Comparison of ENCODE assay signal across 8 mouse cellular contexts in the genomic region with DNA sequence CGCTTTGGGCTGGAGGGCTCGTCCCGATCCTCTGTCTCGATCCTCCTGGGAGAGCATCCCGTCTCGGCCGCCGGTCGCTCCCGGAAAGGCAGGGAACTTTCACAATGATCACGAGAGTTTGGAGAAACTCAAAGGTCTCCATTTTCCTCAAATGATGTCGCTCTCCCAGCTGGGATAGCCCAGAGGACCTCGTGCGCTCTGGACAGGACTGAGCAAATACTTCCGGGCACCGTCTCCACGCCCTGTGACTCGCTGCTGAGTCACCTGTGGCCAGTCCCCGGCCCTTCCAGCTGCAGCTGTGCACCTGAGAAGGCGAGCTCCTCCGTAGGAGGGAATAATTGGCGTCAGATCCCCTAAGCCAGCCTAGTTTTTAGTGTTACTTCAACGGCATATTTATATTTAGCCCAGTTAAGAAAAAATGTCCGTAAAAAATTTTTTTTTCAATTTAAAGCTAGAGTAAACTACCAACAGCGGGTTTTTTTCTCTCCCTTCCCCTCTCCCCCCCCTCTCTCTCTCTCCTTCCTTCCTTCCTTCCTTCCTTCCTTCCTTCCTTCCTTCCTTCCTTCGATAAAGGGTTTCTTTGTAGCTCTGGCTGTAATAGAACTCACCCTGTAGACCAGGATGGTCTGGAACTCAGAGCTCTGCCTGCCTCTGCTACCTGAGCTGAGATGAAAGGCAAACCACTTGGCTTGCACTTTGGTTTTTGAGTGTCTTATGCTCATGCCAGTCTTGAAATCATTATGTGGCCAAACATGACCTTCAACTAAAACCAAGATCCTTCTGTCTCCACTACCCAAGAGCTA. TPM values are rescaled to one million over a fixed set of nuclear protein-coding genes. Genes with fewer than 3 reads are reported as not detected.
A peak's percentile ranks its signal among the peaks of the same experiment; 100 is the strongest.
DNase-seq lines count a peak whose midpoint lies in the region; ATAC-seq lines count a peak whose summit lies in the region.

No protein-coding gene starts in this region.

- no peaks in the 10 kb centered on the region for H3K9me3 ChIP-seq in embryonic facial prominence, embryonic 11.5 days (replicated peaks; ENCODE audit: control insufficient read depth, low read length)
- no peaks in the 10 kb centered on the region for H3K9me3 ChIP-seq in hindbrain, embryonic 12.5 days (replicated peaks)
- H3K9me3 ChIP-seq in midbrain, embryonic 16.5 days (replicated peaks; ENCODE audit: control insufficient read depth, low read length, poor library complexity, severe bottlenecking): no peaks in the 10 kb centered on the region

- peak overlapping the region; percentile 45 for H3K4me3 ChIP-seq in embryonic facial prominence, embryonic 11.5 days (ENCODE audit: low read depth, low read length)
- H3K4me3 ChIP-seq in hindbrain, embryonic 12.5 days: peak overlapping the region; percentile 37
- peak overlapping the region; percentile 32 for H3K4me3 ChIP-seq in midbrain, embryonic 16.5 days (ENCODE audit: low read depth, low read length)

- intact Hi-C loops in gastrocnemius, postnatal 14 days (cut with DNase I; ENCODE audit: low total_unique reads): no loop called here
- intact Hi-C loops in gastrocnemius, postnatal 36 days (cut with DNase I): no loop called here

- 0 out of 2 replicates have a peak overlapping the region, but pooled peaks have one; percentile 16 for H3K27ac ChIP-seq in embryonic facial prominence, embryonic 11.5 days (replicated peaks; ENCODE audit: low read depth, low read length)
- H3K27ac ChIP-seq in hindbrain, embryonic 12.5 days: no peak overlapping the region
- H3K27ac ChIP-seq in midbrain, embryonic 16.5 days (ENCODE audit: low read length): no peak overlapping the region

- peak; percentile 32 for DNase-seq in gastrocnemius, postnatal 14 days
- DNase-seq in gastrocnemius, postnatal 36 days: no peak
- DNase-seq in embryonic facial prominence, embryonic 11.5 days (ENCODE audit: low spot score): no peak
- peak; percentile 88 for DNase-seq in liver
- peak; percentile 35 for DNase-seq in thymus, postnatal 14 days
- DNase-seq in retina, postnatal 1 day: no peak

- H3K4me2 ChIP-seq in embryonic facial prominence, embryonic 11.5 days (ENCODE audit: low read depth, low read length): peak overlapping the region; percentile 83
- peak overlapping the region; percentile 64 for H3K4me2 ChIP-seq in hindbrain, embryonic 12.5 days (replicated peaks)
- peak overlapping the region; percentile 58 for H3K4me2 ChIP-seq in midbrain, embryonic 16.5 days (ENCODE audit: low read length)

- H3K27me3 ChIP-seq in embryonic facial prominence, embryonic 11.5 days (ENCODE audit: control insufficient read depth, insufficient read depth, low read length): no peaks in the 10 kb centered on the region
- H3K27me3 ChIP-seq in hindbrain, embryonic 12.5 days: peaks cover 20% of the 10 kb centered on the region
- H3K27me3 ChIP-seq in midbrain, embryonic 16.5 days (ENCODE audit: control insufficient read depth, insufficient read depth, low read depth, low read length): peaks cover 6% of the 10 kb centered on the region

- ATAC-seq in embryonic facial prominence, embryonic 11.5 days (replicated peaks; ENCODE audit: insufficient number of reproducible peaks, low FRiP score, low TSS enrichment, low read depth): no peak
- no peak for ATAC-seq in hindbrain, embryonic 12.5 days (ENCODE audit: low FRiP score)
- no peak for ATAC-seq in midbrain, embryonic 16.5 days

- no peaks in the 10 kb centered on the region; the same call in 1 of the 2 replicates for H3K4me1 ChIP-seq in embryonic facial prominence, embryonic 11.5 days (ENCODE audit: control insufficient read depth, insufficient read depth, low read length)
- peaks cover 24% of the 10 kb centered on the region for H3K4me1 ChIP-seq in hindbrain, embryonic 12.5 days
- peaks cover 14% of the 10 kb centered on the region for H3K4me1 ChIP-seq in midbrain, embryonic 16.5 days (ENCODE audit: control insufficient read depth, insufficient read depth, low read length)

- 12% methylated on average over 26 of the region's 26 CpGs for whole genome bisulfite sequencing in embryonic facial prominence, embryonic 11.5 days
- 14% methylated on average over 26 of the region's 26 CpGs for WGBS in hindbrain, embryonic 12.5 days
- 20% methylated on average over 26 of the region's 26 CpGs for WGBS in midbrain, embryonic 16.5 days

- H3K36me3 ChIP-seq in embryonic facial prominence, embryonic 11.5 days (replicated peaks; ENCODE audit: control insufficient read depth, insufficient read depth, low read depth, low read length): no peaks in the 10 kb centered on the region
- peaks cover 11% of the 10 kb centered on the region; the same call in 1 of the 2 replicates for H3K36me3 ChIP-seq in hindbrain, embryonic 12.5 days
- H3K36me3 ChIP-seq in midbrain, embryonic 16.5 days (ENCODE audit: control insufficient read depth, insufficient read depth, low read length): no peaks in the 10 kb centered on the region

- H3K9ac ChIP-seq in embryonic facial prominence, embryonic 11.5 days (replicated peaks; ENCODE audit: low read length): peak overlapping the region; percentile 65
- H3K9ac ChIP-seq in hindbrain, embryonic 12.5 days: peak overlapping the region; percentile 55
- no peak overlapping the region for H3K9ac ChIP-seq in midbrain, embryonic 16.5 days (ENCODE audit: low read depth, low read length)

RNA-seq across cellular contexts. Expression of a gene that starts 1.1 kb away (rescaled TPM):
- total RNA-seq in gastrocnemius, postnatal 14 days (2021): 10 to 100 TPM; 14.3 to 21.0 TPM
- total RNA-seq in gastrocnemius, postnatal 36 days (2021): 1 to 10 TPM; 8.2 to 9.4 TPM
- polyA plus RNA-seq in embryonic facial prominence, embryonic 11.5 days (2014; fragmentation: Nextera tagmentation; extraction: Ambion mirVana): 132 and 138 TPM in 2 replicates
- 59.6 and 72.4 TPM in 2 replicates for polyA plus RNA-seq in hindbrain, embryonic 12.5 days (2016; fragmentation: Nextera tagmentation; extraction: Ambion mirVana)
- 11.6 and 12.5 TPM in 2 replicates for polyA plus RNA-seq in midbrain, embryonic 16.5 days (2015; fragmentation: Nextera tagmentation; extraction: Ambion mirVana)

RNA-seq across cellular contexts. Expression of a gene that starts 24.2 kb away (rescaled TPM):
- 1 to 10 TPM; 1.2 to 1.4 TPM for total RNA-seq in gastrocnemius, postnatal 14 days (2021)
- total RNA-seq in gastrocnemius, postnatal 36 days (2021): 1 to 10 TPM in 1 of 2 experiments, under 1 TPM in 1; 0.42 to 1.2 TPM
- polyA plus RNA-seq in embryonic facial prominence, embryonic 11.5 days (2014; fragmentation: Nextera tagmentation; extraction: Ambion mirVana): 17.1 and 20.6 TPM in 2 replicates
- 23.3 and 35.6 TPM in 2 replicates for polyA plus RNA-seq in hindbrain, embryonic 12.5 days (2016; fragmentation: Nextera tagmentation; extraction: Ambion mirVana)
- 5.1 and 7.1 TPM in 2 replicates for polyA plus RNA-seq in midbrain, embryonic 16.5 days (2015; fragmentation: Nextera tagmentation; extraction: Ambion mirVana)

RNA-seq across cellular contexts. Expression of a gene that starts 43.6 kb away (rescaled TPM):
- 1 to 10 TPM; 1.4 to 1.8 TPM for total RNA-seq in gastrocnemius, postnatal 14 days (2021)
- under 1 TPM; 0.62 to 0.69 TPM for total RNA-seq in gastrocnemius, postnatal 36 days (2021)
- polyA plus RNA-seq in embryonic facial prominence, embryonic 11.5 days (2014; fragmentation: Nextera tagmentation; extraction: Ambion mirVana): 20.6 and 23.8 TPM in 2 replicates
- 24.1 and 29.2 TPM in 2 replicates for polyA plus RNA-seq in hindbrain, embryonic 12.5 days (2016; fragmentation: Nextera tagmentation; extraction: Ambion mirVana)
- polyA plus RNA-seq in midbrain, embryonic 16.5 days (2015; fragmentation: Nextera tagmentation; extraction: Ambion mirVana): 3.2 and 4.9 TPM in 2 replicates

RNA-seq across cellular contexts. Expression of a gene that starts 56.8 kb away (rescaled TPM):
- not detected for total RNA-seq in gastrocnemius, postnatal 14 days (2021)
- not detected for total RNA-seq in gastrocnemius, postnatal 36 days (2021)
- 1.0 and 1.1 TPM in 2 replicates for polyA plus RNA-seq in embryonic facial prominence, embryonic 11.5 days (2014; fragmentation: Nextera tagmentation; extraction: Ambion mirVana)
- polyA plus RNA-seq in hindbrain, embryonic 12.5 days (2016; fragmentation: Nextera tagmentation; extraction: Ambion mirVana): 18.4 and 18.7 TPM in 2 replicates
- polyA plus RNA-seq in midbrain, embryonic 16.5 days (2015; fragmentation: Nextera tagmentation; extraction: Ambion mirVana): 7.2 and 7.8 TPM in 2 replicates

Comparison
In these comparisons a context has a peak if more than half of its experiments do, and no peak if none do; other contexts are left out.
1. DNase-seq: peak in gastrocnemius, postnatal 14 days (single experiment), liver (single experiment) and thymus, postnatal 14 days (single experiment); none in gastrocnemius, postnatal 36 days (0 of 2), embryonic facial prominence, embryonic 11.5 days (single experiment) and retina, postnatal 1 day (single experiment).
2. Peak in every context shown above with its lines, with median percentiles within 50 percentile points of each other: H3K4me2 ChIP-seq and H3K4me3 ChIP-seq.